Comparison of ENCODE assay signal across 13 mouse cellular contexts in genomic region chr1:193256621-193257098, GRCm38 (mm10). TPM values are rescaled to one million over a fixed set of nuclear protein-coding genes. Genes with fewer than 3 reads are reported as not detected.
DNase-seq lines count a peak whose midpoint lies in the region; ATAC-seq and TF ChIP-seq lines count a peak whose summit lies in the region.
"Had no signal": no experiment of that assay in that cellular context is flagged by ENCODE, and none has a peak within 500 bp of the region (broad histone marks: within the 10 kb centered on the region; RNA-seq: fewer than 3 reads in every experiment).

No protein-coding gene starts in this region.

- H3K4me2 ChIP-seq in hindbrain, postnatal 0 days (ENCODE audit: low read depth, low read length): no peak overlapping the region
- no peak overlapping the region for H3K4me2 ChIP-seq in hindbrain, embryonic 14.5 days (replicated peaks)
- H3K4me2 ChIP-seq: embryonic facial prominence, embryonic 13.5 days; liver, embryonic 15.5 days had no signal

- ATAC-seq in hindbrain, postnatal 0 days: 0 out of 2 replicates have a peak, but pooled peaks have one; percentile 35
- ATAC-seq in hindbrain, embryonic 14.5 days (ENCODE audit: low FRiP score): no peak
- peak; percentile 48 to 62 for ATAC-seq in hematopoietic stem cell, adult 5-6 weeks (replicated peaks in 1 of 2; ENCODE audit: insufficient read depth in 1 of 2, low FRiP score in 2 of 2, low TSS enrichment in 1 of 2, low read depth in 1 of 2, poor library complexity in 2 of 2, severe bottlenecking in 2 of 2)

- H3K9ac ChIP-seq in hindbrain, postnatal 0 days (replicated peaks; ENCODE audit: low read length): no peak overlapping the region
- H3K9ac ChIP-seq in hindbrain, embryonic 14.5 days: no peak overlapping the region
- H3K9ac ChIP-seq: embryonic facial prominence, embryonic 13.5 days; liver, embryonic 15.5 days had no signal

- H3K27me3 ChIP-seq in hindbrain, postnatal 0 days (ENCODE audit: insufficient read depth, low read length): no peaks in the 10 kb centered on the region
- no peaks in the 10 kb centered on the region for H3K27me3 ChIP-seq in hindbrain, embryonic 14.5 days (ENCODE audit: control insufficient read depth, insufficient read depth, low read length)
- H3K27me3 ChIP-seq: embryonic facial prominence, embryonic 13.5 days; liver, embryonic 15.5 days had no signal

- H3K36me3 ChIP-seq in hindbrain, postnatal 0 days (ENCODE audit: insufficient read depth, low read length): no peaks in the 10 kb centered on the region
- H3K36me3 ChIP-seq in hindbrain, embryonic 14.5 days (replicated peaks; ENCODE audit: control insufficient read depth, insufficient read depth): no peaks in the 10 kb centered on the region
- H3K36me3 ChIP-seq: embryonic facial prominence, embryonic 13.5 days; G1E; liver, embryonic 15.5 days had no signal

- 35% methylated on average over 5 of the region's 5 CpGs for WGBS in hindbrain, postnatal 0 days
- 67% methylated on average over 5 of the region's 5 CpGs for WGBS in hindbrain, embryonic 14.5 days

- no peak overlapping the region for H3K27ac ChIP-seq in hindbrain, postnatal 0 days
- no peak overlapping the region for H3K27ac ChIP-seq in hindbrain, embryonic 14.5 days
- H3K27ac ChIP-seq: embryonic facial prominence, embryonic 13.5 days; liver, embryonic 15.5 days had no signal

- peak; percentile 40 to 82 for DNase-seq in adrenal gland, adult (ENCODE audit: inconsistent age in 2 of 2, low spot score in 1 of 2)
- no peak for DNase-seq in adrenal gland, adult 18-20 months (ENCODE audit: low spot score in 2 of 2)
- peak; percentile 46 for DNase-seq in hindbrain, postnatal 0 days (ENCODE audit: low spot score)
- DNase-seq in hindbrain, embryonic 14.5 days (ENCODE audit: low spot score): no peak
- peak; percentile 48 for DNase-seq in lung, postnatal 10 days
- DNase-seq in lung, adult 18-20 months: no peak
- DNase-seq in natural killer cell, adult 2 months (ENCODE audit: low spot score in 2 of 2): no peak

- no peaks in the 10 kb centered on the region for H3K9me3 ChIP-seq in hindbrain, postnatal 0 days (ENCODE audit: low read length)
- H3K9me3 ChIP-seq in hindbrain, embryonic 14.5 days (ENCODE audit: control insufficient read depth, low read length): no peaks in the 10 kb centered on the region
- H3K9me3 ChIP-seq: embryonic facial prominence, embryonic 13.5 days; G1E; liver, embryonic 15.5 days had no signal

- H3K4me3 ChIP-seq in hindbrain, postnatal 0 days (ENCODE audit: low read length): no peak overlapping the region
- no peak overlapping the region for H3K4me3 ChIP-seq in hindbrain, embryonic 14.5 days (replicated peaks; ENCODE audit: low read length)
- H3K4me3 ChIP-seq: embryonic facial prominence, embryonic 13.5 days; liver, embryonic 15.5 days; myocyte had no signal

- TF ChIP-seq CTCF in hindbrain, postnatal 0 days (IDR thresholded peaks at IDR 0.05; ENCODE audit: low read depth): no peak

- H3K4me1 ChIP-seq in hindbrain, postnatal 0 days (ENCODE audit: insufficient read depth, low read length): no peaks in the 10 kb centered on the region
- no peaks in the 10 kb centered on the region for H3K4me1 ChIP-seq in hindbrain, embryonic 14.5 days (replicated peaks; ENCODE audit: control insufficient read depth, insufficient read depth, low read length)
- H3K4me1 ChIP-seq: liver, embryonic 15.5 days had no signal

RNA-seq across cellular contexts. Expression of gene Hsd11b1, which starts 7.2 kb away (rescaled TPM):
- total RNA-seq in adrenal gland, adult 18-20 months (2021): 100 to 1,000 TPM; 109 to 216 TPM
- 2.3 and 2.5 TPM in 2 replicates for total RNA-seq in hindbrain, postnatal 0 days (2014; rRNA removed)
- 2.5 and 2.7 TPM in 2 replicates for polyA plus RNA-seq in hindbrain, postnatal 0 days (2015; fragmentation: Nextera tagmentation; extraction: Ambion mirVana)
- polyA plus RNA-seq in hindbrain, embryonic 14.5 days (2014; fragmentation: Nextera tagmentation; extraction: Ambion mirVana): not detected in 2 replicates
- total RNA-seq in hematopoietic stem cell, adult 5-6 weeks (2017): 2.8 and 12.2 TPM in 2 replicates
- polyA plus RNA-seq: G1E; hindbrain, embryonic 11.5 days had no signal

RNA-seq across cellular contexts. Expression of gene G0s2, which starts 16.4 kb away (rescaled TPM):
- 100 to 1,000 TPM; 129 to 206 TPM for total RNA-seq in adrenal gland, adult 18-20 months (2021)
- 7.4 and 12.1 TPM in 2 replicates for total RNA-seq in hindbrain, postnatal 0 days (2014; rRNA removed)
- 7.0 and 9.1 TPM in 2 replicates for polyA plus RNA-seq in hindbrain, postnatal 0 days (2015; fragmentation: Nextera tagmentation; extraction: Ambion mirVana)
- 6.5 and 9.6 TPM in 2 replicates for polyA plus RNA-seq in hindbrain, embryonic 14.5 days (2014; fragmentation: Nextera tagmentation; extraction: Ambion mirVana)
- 12.0 and 13.4 TPM in 2 replicates for total RNA-seq in hematopoietic stem cell, adult 5-6 weeks (2017)
- total RNA-seq: G1E had no signal
- polyA plus RNA-seq: G1E had no signal

RNA-seq across cellular contexts. Expression of gene Lamb3, which starts 49.2 kb away (rescaled TPM):
- total RNA-seq in adrenal gland, adult 18-20 months (2021): 1 to 10 TPM in 1 of 2 experiments, under 1 TPM in 1; 0.86 to 1.5 TPM
- total RNA-seq in hindbrain, postnatal 0 days (2014; rRNA removed): 1.0 and 1.3 TPM in 2 replicates
- polyA plus RNA-seq in hindbrain, postnatal 0 days (2015; fragmentation: Nextera tagmentation; extraction: Ambion mirVana): 0.36 and 0.52 TPM in 2 replicates
- 0.18 and 0.31 TPM in 2 replicates for polyA plus RNA-seq in hindbrain, embryonic 14.5 days (2014; fragmentation: Nextera tagmentation; extraction: Ambion mirVana)
- total RNA-seq in hematopoietic stem cell, adult 5-6 weeks (2017): 1.2 and 2.9 TPM in 2 replicates

RNA-seq across cellular contexts. Expression of gene Traf3ip3, which starts 55.2 kb away (rescaled TPM):
- total RNA-seq in adrenal gland, adult 18-20 months (2021): 1 to 10 TPM; 1.0 to 2.5 TPM
- total RNA-seq in hindbrain, postnatal 0 days (2014; rRNA removed): 0.78 and 1.5 TPM in 2 replicates
- 1.9 TPM in 2 replicates for polyA plus RNA-seq in hindbrain, postnatal 0 days (2015; fragmentation: Nextera tagmentation; extraction: Ambion mirVana)
- 2.1 TPM in 2 replicates for polyA plus RNA-seq in hindbrain, embryonic 14.5 days (2014; fragmentation: Nextera tagmentation; extraction: Ambion mirVana)
- 102 and 139 TPM in 2 replicates for total RNA-seq in hematopoietic stem cell, adult 5-6 weeks (2017)

Comparison
In these comparisons a context has a peak if more than half of its experiments do, and no peak if none do; other contexts are left out.
1. DNase-seq: peak in adrenal gland, adult (2 of 2), hindbrain, postnatal 0 days (single experiment) and lung, postnatal 10 days (single experiment); none in adrenal gland, adult 18-20 months (0 of 2), hindbrain, embryonic 14.5 days (single experiment), lung, adult 18-20 months (0 of 2) and natural killer cell, adult 2 months (0 of 2).